8 mouse cellular contexts compared by ENCODE assay signal in genomic region chr19:36348161-36348800, GRCm38 (mm10). TPM values are rescaled to one million over a fixed set of nuclear protein-coding genes. Genes with fewer than 3 reads are reported as not detected.
DNase-seq lines count a peak whose midpoint lies in the region; ATAC-seq and TF ChIP-seq lines count a peak whose summit lies in the region.

Pcgf5 (plus strand) TSS chr19:36348309.

- H3K4me2 ChIP-seq in forebrain, embryonic 15.5 days (replicated peaks) = peak within 1 kb of the TSS; percentile 97
- H3K4me2 ChIP-seq in neural tube, embryonic 13.5 days = peak within 1 kb of the TSS; percentile 100
- peak within 1 kb of the TSS; percentile 100 for H3K4me2 ChIP-seq in stomach, postnatal 0 days (replicated peaks; ENCODE audit: low read depth)

- H3K9ac ChIP-seq in forebrain, embryonic 15.5 days (replicated peaks) = peak within 1 kb of the TSS; percentile 61
- peak within 1 kb of the TSS; percentile 67 for H3K9ac ChIP-seq in neural tube, embryonic 13.5 days
- H3K9ac ChIP-seq in stomach, postnatal 0 days (ENCODE audit: low read length) = peak within 1 kb of the TSS; percentile 67

- no peaks in the 10 kb centered on the region for H3K36me3 ChIP-seq in forebrain, embryonic 15.5 days
- H3K36me3 ChIP-seq in neural tube, embryonic 13.5 days = no peaks in the 10 kb centered on the region
- H3K36me3 ChIP-seq in stomach, postnatal 0 days (ENCODE audit: control insufficient read depth, insufficient read depth, low read length) = no peaks in the 10 kb centered on the region

- H3K27ac ChIP-seq in forebrain, embryonic 15.5 days (replicated peaks) = peak within 1 kb of the TSS; percentile 45
- no peak within 1 kb of the TSS for H3K27ac ChIP-seq in neural tube, embryonic 13.5 days (replicated peaks)
- peak within 1 kb of the TSS; percentile 74 for H3K27ac ChIP-seq in stomach, postnatal 0 days (replicated peaks)

- peak; percentile 38 for ATAC-seq in CD4-positive, CD25-positive, alpha-beta regulatory T cell, adult 4 months
- ATAC-seq in forebrain, embryonic 15.5 days (replicated peaks) = peak; percentile 80
- peak; percentile 82 for ATAC-seq in neural tube, embryonic 13.5 days (ENCODE audit: low read depth)
- peak; percentile 89 for ATAC-seq in stomach, postnatal 0 days (ENCODE audit: low FRiP score, low TSS enrichment)

- intact Hi-C loops in heart, postnatal 25 days (cut with DNase I) = loop anchor here (5.0 to 10.0 kb wide), 2 partner anchors 81 to 233 kb away; no protein-coding TSS in a partner anchor

- H3K9me3 ChIP-seq in forebrain, embryonic 15.5 days = no peaks in the 10 kb centered on the region
- no peaks in the 10 kb centered on the region for H3K9me3 ChIP-seq in neural tube, embryonic 13.5 days
- H3K9me3 ChIP-seq in stomach, postnatal 0 days (ENCODE audit: control insufficient read depth, low read length) = no peaks in the 10 kb centered on the region

- DNase-seq in cerebellum, adult 11 months = peak; percentile 77
- peak; percentile 65 for DNase-seq in heart, postnatal 25 days (ENCODE audit: low spot score)
- peak; percentile 49 to 60 for DNase-seq in layer of hippocampus, adult 18-20 months (ENCODE audit: low spot score in 2 of 2)
- peak; percentile 83 to 89 for DNase-seq in lung, adult 18-20 months
- DNase-seq in stomach, postnatal 0 days (ENCODE audit: low spot score) = peak; percentile 85

- WGBS in forebrain, embryonic 15.5 days = under 1% methylated on average over 91 of the region's 92 CpGs
- WGBS in neural tube, embryonic 13.5 days = under 1% methylated on average over 87 of the region's 92 CpGs
- WGBS in stomach, postnatal 0 days = 0% methylated on average over 64 of the region's 92 CpGs

- TF ChIP-seq CTCF in stomach, postnatal 0 days (IDR thresholded peaks at IDR 0.05; ENCODE audit: low read depth) = no peak

- peak within 1 kb of the TSS; percentile 95 for H3K4me3 ChIP-seq in forebrain, embryonic 15.5 days
- peak within 1 kb of the TSS; percentile 77 for H3K4me3 ChIP-seq in neural tube, embryonic 13.5 days
- H3K4me3 ChIP-seq in stomach, postnatal 0 days (ENCODE audit: low read depth, low read length) = peak within 1 kb of the TSS; percentile 74

- H3K4me1 ChIP-seq in forebrain, embryonic 15.5 days = peaks cover 16% of the 10 kb centered on the region
- peaks cover 12% of the 10 kb centered on the region for H3K4me1 ChIP-seq in neural tube, embryonic 13.5 days (replicated peaks)
- no peaks in the 10 kb centered on the region for H3K4me1 ChIP-seq in stomach, postnatal 0 days (replicated peaks; ENCODE audit: control insufficient read depth, insufficient read depth)

- H3K27me3 ChIP-seq in forebrain, embryonic 15.5 days = peaks cover 7% of the 10 kb centered on the region; the same call in 1 of the 2 replicates
- peaks cover 63% of the 10 kb centered on the region for H3K27me3 ChIP-seq in neural tube, embryonic 13.5 days
- H3K27me3 ChIP-seq in stomach, postnatal 0 days (ENCODE audit: control insufficient read depth, insufficient read depth, low read length) = 0 out of 2 replicates have a peak, but pooled peaks cover 2% of the 10 kb centered on the region

- TF ChIP-seq EP300 in stomach, postnatal 0 days (optimal IDR thresholded peaks at IDR 0.05) = no peak

RNA-seq across cellular contexts. Expression of gene Pcgf5, which starts in this region (rescaled TPM):
- 10 to 100 TPM; 43.5 to 51.8 TPM for polyA plus RNA-seq in CD4-positive, CD25-positive, alpha-beta regulatory T cell, adult 4 months (2017; shearing (Covaris generic))
- polyA plus RNA-seq in forebrain, embryonic 15.5 days (2015; fragmentation: Nextera tagmentation; extraction: Ambion mirVana) = 14.2 and 16.1 TPM in 2 replicates
- 10 to 100 TPM; 70.4 to 74.0 TPM for total RNA-seq in heart, postnatal 25 days (2021)
- 10 to 100 TPM; 20.3 to 21.1 TPM for total RNA-seq in layer of hippocampus, adult 18-20 months (2021)
- 5.3 and 6.9 TPM in 2 replicates for polyA plus RNA-seq in neural tube, embryonic 13.5 days (2015; fragmentation: Nextera tagmentation; extraction: Ambion mirVana)
- 13.3 and 14.3 TPM in 2 replicates for polyA plus RNA-seq in stomach, postnatal 0 days (2015; fragmentation: Nextera tagmentation; extraction: Ambion mirVana)

Comparison
In these comparisons a context has a peak if more than half of its experiments do, and no peak if none do; other contexts are left out.
1. ATAC-seq: peak in every context shown above with its lines; median percentile 89 in stomach, postnatal 0 days; 82 in neural tube, embryonic 13.5 days; 80 in forebrain, embryonic 15.5 days; 38 in CD4-positive, CD25-positive, alpha-beta regulatory T cell, adult 4 months.